Mouse (Mus musculus) adrenal gland, adult 2 months (tissue): Measurements from ENCODE around the gene Cand2. TPM values are rescaled to one million over a fixed set of nuclear protein-coding genes. Genes with fewer than 3 reads are reported as not detected.

Experiments
- DNase-seq: peaks from one replicate; pipeline ENCODE4 v3.0.0; 2021
- polyA plus RNA-seq: library from polyadenylated mRNA; depleted of rRNA; stranded (reverse); fragments of >200 nt; gene quantifications from 2 replicates; pipeline ENCODE4 v1.2.3, GENCODE M21; 2012
- total RNA-seq, 2 experiments: library from RNA; stranded (reverse); gene quantifications; 2 replicates each; pipeline ENCODE4 v1.2.3; 2021

Gene Cand2
- total and polyA plus RNA-seq, 3 experiments: 8.9 to 18.3 (median 16.1) TPM

- DNase-seq: peak; percentile 52
These were observed 348 bp upstream of the Cand2 start for GRCm38 (mm10) chr6:115773966-115774413.

- no peak for DNase-seq
These were observed 1.5 kb downstream of the Cand2 start for GRCm38 (mm10) chr6:115775838-115776237.

DNA sequence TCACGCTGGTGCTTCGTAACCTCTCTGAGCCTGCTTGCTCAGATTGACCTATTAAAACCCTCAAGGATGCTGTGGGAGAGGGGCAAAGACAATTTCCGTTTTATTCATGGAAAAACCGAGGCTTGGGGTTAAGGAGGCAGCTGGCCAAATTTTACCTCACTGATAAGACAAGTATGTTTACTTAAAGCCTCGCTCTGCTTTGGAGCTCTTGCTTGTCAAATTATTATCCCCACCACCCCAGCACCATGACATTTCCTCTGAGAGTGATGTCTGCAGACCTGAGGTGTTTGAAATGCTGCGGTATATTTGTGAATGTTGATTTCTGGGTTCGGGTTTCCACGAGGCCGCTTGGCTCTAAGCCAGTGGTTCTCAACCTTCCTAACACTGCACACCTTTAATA is 2.0 kb downstream of the Cand2 start:
- DNase-seq: no peak

DNA sequence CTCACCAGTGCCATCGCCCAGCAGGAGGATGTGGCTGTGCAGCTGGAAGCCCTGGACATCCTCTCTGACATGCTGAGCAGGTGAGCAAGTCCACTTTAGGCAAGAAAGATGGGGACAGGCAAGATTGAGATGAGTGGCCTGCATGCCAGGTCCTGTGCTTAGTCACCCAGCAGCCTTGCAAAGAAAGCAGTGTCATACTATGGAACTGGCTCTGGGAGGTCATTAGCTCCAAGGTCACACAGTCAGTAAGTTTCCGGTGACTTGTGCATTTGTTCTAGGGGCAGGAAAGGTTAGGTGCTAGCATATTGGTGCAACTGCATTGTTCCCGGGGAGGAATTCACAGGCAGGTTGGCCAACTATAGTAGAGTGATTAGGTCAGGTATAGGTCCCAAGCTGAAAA is 8.4 kb downstream of the Cand2 start:
- peak; percentile 85 for DNase-seq

DNA sequence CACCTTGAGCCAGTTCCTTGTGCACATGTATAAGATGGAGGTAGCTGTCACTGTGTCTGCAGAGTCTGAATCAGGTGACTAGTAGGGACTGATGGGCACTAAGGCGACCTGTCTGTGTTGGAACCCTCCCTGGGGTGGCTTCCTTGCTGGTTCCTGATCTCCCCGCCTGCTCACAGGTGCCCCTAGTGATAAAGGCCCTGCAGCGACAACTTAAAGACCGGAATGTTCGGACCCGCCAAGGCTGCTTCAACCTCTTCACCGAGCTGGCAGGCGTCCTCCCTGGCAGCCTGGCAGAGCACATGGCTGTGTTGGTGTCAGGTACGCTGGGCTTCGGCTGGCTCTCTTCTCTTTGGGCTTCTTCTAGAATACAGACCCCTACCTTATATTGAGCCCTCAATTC is 16.7 kb downstream of the Cand2 start:
- DNase-seq: no peak

GRCm38 (mm10) chr6:115791842-115792686 is 17.7 kb downstream of the Cand2 start:
- DNase-seq: no peak

GRCm38 (mm10) chr6:115792691-115793215 is 18.4 kb downstream of the Cand2 start:
- DNase-seq: no peak

DNA sequence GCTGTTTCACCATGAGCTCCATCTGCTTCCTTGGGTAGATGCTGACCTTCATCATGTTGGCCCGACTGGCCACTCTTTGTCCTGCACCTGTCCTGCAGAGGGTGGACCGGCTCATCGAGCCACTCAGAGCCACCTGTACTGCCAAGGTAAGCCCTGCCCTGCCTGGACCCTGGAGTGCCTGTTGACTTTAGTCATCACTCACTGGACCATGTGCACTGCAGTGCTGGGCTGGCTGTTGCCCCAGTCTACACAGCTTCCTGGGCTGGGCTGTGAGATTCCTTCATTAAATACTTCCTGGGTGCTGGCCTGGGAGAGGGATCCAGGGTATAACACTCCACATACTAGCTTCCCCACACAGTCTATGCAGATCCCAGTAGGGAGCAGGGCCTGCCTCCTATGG is 27.5 kb downstream of the Cand2 start:
- DNase-seq: no peak

DNA sequence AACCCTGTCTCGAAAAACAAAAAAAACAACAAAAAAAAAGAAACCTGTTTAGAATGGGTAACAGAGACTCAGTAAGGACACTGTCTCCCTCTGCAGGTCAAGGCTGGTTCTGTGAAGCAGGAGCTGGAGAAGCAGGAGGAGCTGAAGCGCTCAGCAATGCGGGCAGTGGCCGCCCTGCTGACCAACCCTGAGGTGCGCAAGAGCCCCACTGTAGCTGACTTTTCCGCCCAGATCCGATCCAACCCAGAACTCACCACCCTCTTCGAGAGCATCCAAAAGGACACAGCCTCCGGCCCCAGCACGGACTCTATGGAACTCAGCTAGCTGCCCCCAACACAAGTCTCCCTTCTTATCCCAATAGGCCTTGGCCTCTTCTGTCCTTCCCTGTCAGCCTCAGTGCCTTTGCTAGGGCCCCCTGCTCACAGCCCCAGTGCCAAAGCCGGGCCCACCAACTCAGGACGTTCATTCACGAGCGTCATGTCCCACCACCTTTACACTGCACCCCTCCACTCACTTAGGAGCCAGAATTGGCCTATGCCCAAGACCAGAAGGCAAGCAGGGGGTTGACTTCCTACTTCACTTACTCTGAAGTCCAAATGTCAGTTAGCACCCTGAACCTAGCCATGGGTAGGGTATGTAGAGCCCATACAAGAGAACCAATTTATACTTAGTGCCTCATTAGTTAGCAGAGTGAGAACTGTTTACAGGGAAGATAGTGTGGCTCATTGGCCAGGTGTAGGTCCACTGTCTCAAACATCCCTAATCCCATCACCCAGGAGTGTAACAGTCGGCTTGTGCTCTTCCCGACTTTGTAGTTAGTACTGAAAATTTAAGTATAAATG is 29.4 kb downstream of the Cand2 start:
- peak; percentile 79 for DNase-seq

DNA sequence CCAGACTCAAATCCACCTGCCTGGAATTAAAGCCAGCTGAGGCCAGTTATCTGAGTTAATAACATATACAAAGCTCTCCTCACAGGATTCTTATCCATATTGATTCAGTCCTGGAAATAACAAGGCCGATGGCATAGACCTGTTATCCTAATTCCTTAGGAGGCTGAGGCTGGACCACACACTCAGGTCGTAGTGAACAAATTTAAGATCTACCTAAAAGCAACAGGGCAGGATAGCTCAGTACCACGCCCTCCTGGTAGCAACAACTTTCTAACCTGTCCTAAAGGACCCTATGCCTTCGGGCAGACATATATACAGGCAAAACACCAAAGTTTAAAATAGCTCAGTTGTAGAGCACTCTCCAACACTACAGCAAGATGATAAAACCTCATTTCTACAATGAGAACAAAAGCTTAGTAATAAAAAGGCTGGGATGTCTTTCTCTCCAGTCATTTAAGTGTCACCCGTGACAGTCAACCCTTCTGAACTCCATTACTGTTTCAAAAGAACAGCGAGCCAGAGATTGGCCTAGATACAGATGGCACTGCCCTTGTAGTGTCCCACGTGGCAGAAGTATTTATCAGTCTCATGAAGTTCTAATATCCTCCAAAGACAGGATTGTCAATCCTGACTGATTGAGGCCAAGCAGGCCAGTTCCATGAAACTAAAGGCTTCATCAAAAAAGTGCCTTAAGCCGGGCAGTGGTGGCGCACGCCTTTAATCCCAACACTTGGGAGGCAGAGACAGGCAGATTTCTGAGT is 30.3 kb downstream of the Cand2 start:
- DNase-seq: no peak

GRCm38 (mm10) chr6:115807464-115808195 is 33.3 kb downstream of the Cand2 start:
- no peak for DNase-seq

GRCm38 (mm10) chr6:115808196-115808487 is 33.8 kb downstream of the Cand2 start:
- DNase-seq: no peak

DNA sequence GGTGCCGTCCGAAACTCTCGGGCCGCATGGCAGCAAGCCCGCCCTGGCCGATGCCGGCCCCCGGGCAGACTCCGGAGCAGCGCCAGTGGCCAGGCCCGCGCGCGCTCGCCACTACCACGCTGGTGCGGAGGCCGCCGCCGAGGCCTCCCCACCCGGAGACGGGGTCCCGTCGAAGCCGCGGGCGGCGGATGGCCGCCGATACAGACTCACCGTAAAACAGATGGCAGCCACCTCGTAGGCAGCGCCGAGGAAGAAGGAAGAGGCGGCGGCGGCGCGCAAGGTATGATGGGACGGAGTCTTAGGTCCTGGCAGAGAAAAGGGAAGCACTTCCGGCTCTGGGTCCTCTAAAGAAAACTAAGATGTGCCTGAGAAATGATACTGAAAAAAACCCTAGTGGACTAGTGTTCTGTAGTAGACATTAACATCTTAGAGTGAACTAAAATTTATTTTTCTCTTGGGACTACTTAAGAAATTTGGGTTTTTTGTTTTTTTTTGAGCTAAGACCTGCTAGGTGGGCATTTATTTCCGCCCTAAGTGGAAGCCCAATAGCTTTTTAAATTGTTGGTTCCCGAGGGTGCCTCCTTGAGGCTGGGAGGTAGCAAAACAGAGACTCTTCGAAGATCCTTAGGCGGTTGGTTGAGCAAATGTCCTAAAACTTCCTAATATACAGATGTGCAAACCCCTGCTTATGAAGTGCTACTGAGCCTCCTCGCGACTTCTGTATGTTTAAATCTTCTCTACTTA is 34.3 kb downstream of the Cand2 start, which contains the start of gene Rpl32:
Gene Rpl32, minus strand, starts transcription at position 260 of the 744 bp plus-strand sequence.
- DNase-seq: peak; percentile 91

DNA sequence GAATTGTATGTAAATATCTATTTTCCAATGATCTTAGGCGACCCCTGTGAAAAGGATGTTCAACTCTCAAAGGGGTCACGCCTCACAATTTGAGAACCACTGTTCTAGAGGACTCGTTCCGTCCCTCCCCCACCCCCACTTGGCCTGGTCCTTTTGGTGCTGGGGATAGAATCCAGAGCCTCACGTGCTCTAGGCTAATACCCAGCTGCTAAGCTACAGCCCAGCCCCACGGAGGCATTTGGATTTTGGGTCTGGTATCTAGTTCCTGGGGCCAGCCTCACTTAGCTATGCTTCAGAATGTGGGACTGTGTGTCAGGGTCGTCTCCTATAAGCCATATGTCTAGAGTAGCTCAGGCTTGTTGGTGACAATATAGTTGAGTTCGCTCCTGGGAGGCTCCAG is 37.3 kb downstream of the Cand2 start:
- DNase-seq: no peak

DNA sequence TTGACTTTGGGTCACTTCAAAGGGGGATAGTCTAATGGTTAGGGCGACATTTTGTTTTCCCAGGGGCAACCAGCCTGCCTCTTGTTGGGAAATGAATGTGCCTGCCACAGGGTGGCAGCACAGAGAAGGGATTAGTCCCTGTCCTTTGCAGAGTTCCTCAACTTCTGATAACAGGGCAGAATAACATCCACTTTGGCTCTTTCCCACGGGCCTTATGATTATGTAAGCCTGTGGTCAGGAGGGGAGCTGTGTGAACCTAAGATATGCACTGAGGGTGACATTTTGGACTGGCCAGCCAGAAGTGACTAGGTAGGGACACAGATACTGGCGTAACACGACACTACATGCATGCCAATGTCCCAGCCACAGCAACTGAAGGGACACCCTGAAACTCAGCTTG is 39.8 kb downstream of the Cand2 start:
- peak; percentile 72 for DNase-seq

- DNase-seq: no peak
These were observed 40.7 kb downstream of the Cand2 start for GRCm38 (mm10) chr6:115815041-115815440.

- DNase-seq: no peak
These were observed 43.8 kb downstream of the Cand2 start for GRCm38 (mm10) chr6:115818129-115818528.

- no peak for DNase-seq
These were observed 47.1 kb downstream of the Cand2 start for GRCm38 (mm10) chr6:115821216-115821993.

- peak; percentile 63 for DNase-seq
These were observed 49.6 kb downstream of the Cand2 start for GRCm38 (mm10) chr6:115823850-115824464.
